Mouse (Mus musculus): ENCODE data around the gene Vmn2r7.
"Not testable (repeated sequence)": the region's sequence is repeated elsewhere in the genome, so short reads cannot be mapped to it uniquely, and the experiment has no call there.

DNA sequence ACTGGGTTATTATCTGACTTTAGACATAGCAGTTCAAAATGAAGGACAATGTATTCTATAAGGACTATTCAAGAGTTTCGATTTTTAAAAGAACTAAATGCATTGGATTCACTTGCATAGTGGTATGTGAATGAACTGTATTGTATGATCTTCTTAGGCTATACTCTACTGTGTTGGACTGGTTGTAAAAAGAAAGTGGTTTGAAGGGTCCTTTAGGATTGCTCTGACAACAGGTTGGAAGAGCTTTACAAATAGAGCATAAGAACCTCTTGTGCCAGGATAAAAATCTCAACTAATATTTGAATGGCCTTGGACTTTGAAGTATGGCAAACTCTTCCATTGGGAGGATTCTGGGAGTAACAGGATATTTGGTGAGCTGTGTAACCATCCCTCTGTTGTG, 168.5 kb downstream of the Vmn2r7 start:
- not testable (repeated sequence) for TF ChIP-seq CTCF, POLR2A (IDR thresholded peaks at IDR 0.05; ENCODE audit: insufficient read depth, low read depth, low read length)
